Mouse (Mus musculus): ENCODE measurements around the gene Gabpb2.
"Not testable (repeated sequence)": the region's sequence is repeated elsewhere in the genome, so short reads cannot be mapped to it uniquely, and the experiment has no call there.

DNA sequence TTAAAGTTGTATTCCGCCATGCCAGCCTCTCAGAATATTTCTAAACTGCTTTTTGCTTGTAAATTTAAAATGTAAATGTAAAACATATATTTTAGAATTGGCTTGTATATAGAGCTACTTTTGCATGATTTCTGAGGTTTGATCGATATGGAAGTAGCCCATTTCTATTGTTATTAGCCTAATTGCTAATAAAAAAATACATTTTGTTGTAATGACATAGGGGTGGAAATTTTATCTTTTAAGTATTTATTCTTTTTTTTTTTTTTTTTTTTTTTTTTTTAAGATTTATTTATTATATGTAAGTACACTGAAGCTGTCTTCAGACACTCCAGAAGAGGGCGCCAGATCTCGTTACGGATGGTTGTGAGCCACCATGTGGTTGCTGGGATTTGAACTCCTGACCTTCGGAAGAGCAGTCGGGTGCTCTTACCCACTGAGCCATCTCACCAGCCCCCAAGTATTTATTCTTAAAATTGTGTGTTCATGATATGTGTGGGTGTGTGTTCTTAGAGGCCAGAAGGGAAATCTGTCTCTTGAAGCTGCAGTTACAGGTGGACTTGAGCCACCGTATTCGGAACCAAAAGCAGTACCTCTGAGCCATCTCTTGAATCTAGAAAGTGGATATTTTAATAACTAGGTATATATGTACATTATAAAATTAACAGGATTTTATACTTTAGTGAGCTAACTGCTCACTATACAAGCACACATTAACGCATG, 4.7 kb downstream of the Gabpb2 start:
- TF ChIP-seq CTCF (IDR thresholded peaks at IDR 0.05; ENCODE audit: low read depth), result peak; percentile 20; the same call in 1 of the 2 replicates
- not testable (repeated sequence) for TF ChIP-seq EP300 (IDR thresholded peaks at IDR 0.05; ENCODE audit: low read depth)

All from liver, embryonic 14.5 days (tissue).